Mouse (Mus musculus): ENCODE results near the gene Cdk18. TPM values are rescaled to one million over a fixed set of nuclear protein-coding genes. Genes with fewer than 3 reads are reported as not detected.

The Cdk18 gene
- not detected for polyA plus RNA-seq (2017; shearing (Covaris generic))

DNA sequence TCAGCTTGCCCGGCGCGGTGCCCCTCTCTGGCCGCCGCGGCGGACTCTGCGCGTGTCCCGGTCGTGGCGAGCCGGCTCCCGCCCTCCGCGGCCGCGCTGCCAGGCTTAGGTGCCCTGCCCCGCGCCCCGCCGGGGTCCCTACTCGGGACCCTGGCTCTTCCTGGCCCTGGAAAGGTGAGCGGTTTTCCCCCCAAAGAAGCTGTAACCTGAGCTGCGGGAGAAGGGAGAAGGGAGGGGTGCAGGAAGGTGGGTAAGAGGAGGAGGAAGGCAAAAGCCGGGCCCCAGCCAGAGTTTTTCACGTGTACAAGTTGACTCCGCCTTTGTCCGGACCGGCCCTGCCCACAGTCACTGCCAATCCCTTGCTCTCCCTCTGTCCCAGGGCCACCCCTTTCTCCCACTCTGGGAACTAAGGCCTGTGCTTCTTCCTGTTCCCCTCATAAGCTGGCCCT is at the start of gene Cdk18:
TSS of gene Cdk18 (minus strand) at position 269 of the 449 bp plus-strand sequence.

DNA sequence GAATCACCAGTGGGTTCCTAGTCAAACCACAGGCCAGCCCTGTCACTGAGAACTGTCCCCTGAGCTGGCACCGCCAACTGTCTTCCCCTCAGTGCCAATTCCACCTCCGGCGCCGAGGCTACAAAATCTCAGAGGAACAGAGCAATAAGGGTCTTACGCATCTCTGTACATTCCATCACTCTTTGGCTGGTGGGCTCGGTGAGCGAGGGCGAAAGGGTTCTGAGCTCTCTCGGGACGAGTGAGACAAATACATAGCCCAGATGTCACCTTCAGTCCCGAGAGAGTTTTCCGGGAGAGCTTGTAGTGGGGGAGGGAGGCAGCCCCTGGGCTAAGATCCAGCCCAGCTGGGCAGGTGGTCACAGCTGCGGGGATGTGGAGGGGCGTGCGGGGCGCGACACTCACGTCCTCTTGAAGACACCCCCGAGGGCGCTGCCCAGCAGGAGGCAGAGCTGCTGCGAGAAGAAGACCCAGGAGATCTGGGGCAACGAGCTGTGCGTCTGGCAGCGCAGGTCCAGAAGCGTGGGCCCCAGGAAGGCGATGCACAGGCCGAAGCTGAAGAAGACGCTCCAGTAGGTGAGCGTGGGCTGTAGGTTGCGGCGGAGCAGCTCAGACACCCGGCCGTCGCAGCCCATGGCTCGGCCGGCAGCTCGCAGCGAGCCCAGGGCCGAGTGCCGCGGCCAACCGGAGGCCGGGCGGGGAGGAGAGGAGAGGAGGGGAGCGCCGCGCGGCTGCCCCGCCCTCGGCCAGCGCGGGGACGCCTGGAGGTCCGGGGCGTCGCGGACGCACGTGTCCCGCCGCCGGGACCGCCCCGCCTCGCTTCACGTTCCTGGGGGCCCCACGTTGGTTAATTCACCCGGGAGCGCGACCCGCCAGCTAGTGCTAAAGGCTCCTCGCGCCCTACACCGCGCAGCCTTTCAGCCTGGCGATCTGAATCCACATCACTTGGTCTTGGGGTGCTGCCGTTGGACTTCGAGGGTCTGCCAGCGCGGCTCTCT is 71.9 kb downstream of the Cdk18 start, which contains the start of gene Mfsd4a:
TSS of gene Mfsd4a (minus strand) at position 802 of the 995 bp plus-strand sequence.

Other genes starting within 250 kb of the Cdk18 start
- gene Nucks1, start 229.2 kb downstream of the Cdk18 start, polyA plus RNA-seq (2017; shearing (Covaris generic)), result 56.9 TPM
- gene Slc45a3, start 176.7 kb downstream of the Cdk18 start, polyA plus RNA-seq (2017; shearing (Covaris generic)), result not detected
- gene Elk4, start 132.1 kb downstream of the Cdk18 start, polyA plus RNA-seq (2017; shearing (Covaris generic)), result 138 TPM
- gene Mfsd4a, start 71.6 kb downstream of the Cdk18 start, polyA plus RNA-seq (2017; shearing (Covaris generic)), result 79.3 TPM
- gene Lemd1, start 51.7 kb upstream of the Cdk18 start, polyA plus RNA-seq (2017; shearing (Covaris generic)), result not detected
- gene AC124108.1, start 51.8 kb upstream of the Cdk18 start, polyA plus RNA-seq (2017; shearing (Covaris generic)), result not detected
- not detected for gene Gm10188, start 90.1 kb upstream of the Cdk18 start, polyA plus RNA-seq (2017; shearing (Covaris generic))
- gene Klhdc8a, start 158.9 kb upstream of the Cdk18 start, polyA plus RNA-seq (2017; shearing (Covaris generic)), result 0.07 TPM
- gene Nuak2, start 176.4 kb upstream of the Cdk18 start, polyA plus RNA-seq (2017; shearing (Covaris generic)), result 11.6 TPM

Data from naive thymus-derived CD4-positive, alpha-beta T cell, adult 5 months (primary cell).